Mouse (Mus musculus) brain, embryonic 14.5 days (tissue): ENCODE results near the gene Ccdc6. TPM values are rescaled to one million over a fixed set of nuclear protein-coding genes. Genes with fewer than 3 reads are reported as not detected.
A peak's percentile ranks its signal among the peaks of the same experiment; 100 is the strongest.

Source experiments
- DNase-seq: peaks from one replicate; pipeline ENCODE4 v3.0.0-alpha.2; 2011; ENCODE audit warnings: low read depth
- CTCF ChIP-seq: fragments of 200-500 bp; IDR thresholded peaks from 2 replicates; pipeline ENCODE4 v1.5.1; 2012; ENCODE audit warnings: inconsistent platforms, mild to moderate bottlenecking, moderate library complexity, borderline replicate concordance; ENCODE audit not compliant: insufficient read depth, insufficient read length; ENCODE audit errors: extremely low read depth
- POLR2A ChIP-seq: fragments of 200-500 bp; IDR thresholded peaks from 2 replicates; pipeline ENCODE4 v1.6.1; 2012; ENCODE audit warnings: mild to moderate bottlenecking, inconsistent platforms, borderline replicate concordance; ENCODE audit not compliant: poor library complexity, insufficient read depth, insufficient read length, severe bottlenecking; ENCODE audit errors: extremely low read depth
- polyA plus RNA-seq: library from polyadenylated mRNA; depleted of rRNA; stranded (reverse); fragments of >200 nt; gene quantifications from 2 replicates; pipeline ENCODE4 v1.2.3, GENCODE M21; 2012

Gene Ccdc6
- polyA plus RNA-seq, 1 experiment, result 44.2 TPM

DNA sequence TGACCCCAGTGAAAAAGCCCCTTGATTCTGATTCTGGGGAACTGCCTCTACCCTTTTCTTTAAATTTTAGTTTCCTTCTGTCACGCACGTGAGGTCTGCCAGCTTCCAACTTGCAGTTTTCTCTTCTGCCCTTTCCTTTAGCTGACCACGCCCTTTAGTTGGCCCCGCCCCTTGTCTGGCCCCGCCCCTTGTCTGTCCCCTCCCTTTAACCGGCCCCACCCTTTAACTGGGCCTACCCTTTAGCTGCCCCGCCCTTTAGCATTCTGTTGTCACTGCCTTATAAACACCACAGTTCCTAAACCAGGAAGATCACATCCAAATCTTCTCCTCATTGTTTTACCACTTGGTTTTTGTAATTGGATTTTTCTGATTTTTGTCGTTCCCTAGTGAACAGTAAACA lies 41.2 kb downstream of the Ccdc6 start:
- TF ChIP-seq POLR2A, result no peak
- no peak for TF ChIP-seq CTCF
- no peak for DNase-seq

DNA sequence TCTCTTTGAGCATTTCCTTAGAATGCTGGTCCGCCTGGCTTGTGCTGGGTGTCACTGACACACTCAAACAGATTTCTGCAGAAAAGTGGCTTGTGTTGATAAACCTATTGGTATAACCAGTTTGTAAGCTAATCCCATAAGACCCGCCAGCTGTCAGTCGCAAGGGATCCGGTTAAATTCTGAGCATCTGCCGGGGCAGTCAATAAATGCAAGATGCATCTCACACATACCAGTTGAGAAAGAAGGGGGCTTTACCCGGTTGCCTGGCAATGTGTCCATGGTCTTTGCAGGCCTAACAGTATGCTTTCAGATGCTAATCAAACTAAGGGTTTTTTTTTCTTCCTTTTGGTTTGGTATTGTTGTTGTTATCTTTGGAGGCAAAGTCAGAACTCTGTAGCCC lies 42.4 kb downstream of the Ccdc6 start:
- DNase-seq, result peak; percentile 71
- no peak for TF ChIP-seq POLR2A
- no peak for TF ChIP-seq CTCF

DNA sequence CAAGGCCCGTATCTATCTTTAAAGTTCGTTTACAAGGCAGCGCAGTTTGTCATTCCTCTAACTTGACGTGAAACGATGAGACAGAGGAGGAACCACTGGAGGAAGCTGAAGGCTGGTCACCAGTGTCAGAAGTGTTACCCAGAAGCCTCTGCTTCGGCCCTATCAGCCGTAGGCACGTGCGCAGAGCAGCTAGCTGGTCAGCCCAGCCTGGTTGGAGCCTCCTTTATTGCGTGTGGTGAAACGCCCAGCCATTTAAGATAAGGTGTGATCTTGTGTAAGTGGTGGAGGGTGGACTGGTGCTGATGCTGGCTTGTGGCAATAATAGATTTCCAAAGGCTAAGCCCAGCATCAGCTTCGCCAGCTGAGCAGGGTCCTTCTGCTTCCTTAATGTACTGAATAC lies 43.5 kb downstream of the Ccdc6 start:
- TF ChIP-seq CTCF, result no peak
- TF ChIP-seq POLR2A, result no peak
- no peak for DNase-seq

DNA sequence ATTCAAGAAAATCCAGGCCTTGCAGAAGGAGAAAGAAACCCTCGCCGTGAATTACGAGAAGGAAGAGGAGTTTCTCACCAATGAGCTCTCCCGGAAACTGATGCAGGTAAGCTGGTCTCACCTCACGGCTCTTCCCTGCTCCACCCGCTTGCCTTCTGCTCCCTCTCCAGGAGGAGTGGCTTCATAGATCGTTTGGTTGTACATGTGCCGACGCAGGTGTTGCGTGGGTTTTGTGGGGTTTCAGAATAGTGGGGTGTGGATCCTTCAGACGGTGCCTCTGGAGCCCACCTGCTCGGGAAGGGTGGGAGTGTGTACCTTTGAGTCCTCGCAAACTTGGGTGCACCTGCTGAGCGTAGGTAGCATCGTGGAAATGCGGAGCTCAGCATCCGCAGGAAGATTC lies 45.7 kb downstream of the Ccdc6 start:
- TF ChIP-seq CTCF, result no peak
- TF ChIP-seq POLR2A, result no peak
- DNase-seq, result no peak

DNA sequence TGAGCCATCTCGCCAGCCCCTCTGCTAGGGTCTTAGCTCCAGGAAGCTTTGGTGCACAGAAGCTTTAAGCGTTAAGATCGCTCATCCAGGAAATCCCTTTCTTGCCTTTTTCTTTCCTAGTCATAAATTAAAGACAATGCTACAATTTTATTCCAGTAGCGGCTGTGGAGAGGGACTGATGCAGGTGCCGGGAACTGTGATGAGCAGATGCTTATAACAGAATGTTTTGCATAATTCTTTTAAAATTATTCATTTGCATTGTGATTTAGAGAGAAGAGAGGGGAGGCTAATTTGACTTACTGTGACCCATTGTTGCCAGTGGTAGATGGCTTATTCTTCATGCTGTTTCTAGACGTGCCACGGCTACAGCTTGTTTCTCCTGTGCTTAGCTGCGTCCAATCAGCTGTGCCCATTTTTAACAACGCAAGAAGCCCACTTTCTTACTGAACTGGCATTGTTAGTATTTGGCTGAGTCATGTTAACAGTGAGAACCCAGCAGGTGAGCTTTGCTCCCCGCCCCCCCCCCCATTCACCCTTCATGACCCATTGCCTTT lies 47.2 kb downstream of the Ccdc6 start:
- TF ChIP-seq POLR2A (no peak), CTCF (no peak)
- peak; percentile 58 for DNase-seq

DNA sequence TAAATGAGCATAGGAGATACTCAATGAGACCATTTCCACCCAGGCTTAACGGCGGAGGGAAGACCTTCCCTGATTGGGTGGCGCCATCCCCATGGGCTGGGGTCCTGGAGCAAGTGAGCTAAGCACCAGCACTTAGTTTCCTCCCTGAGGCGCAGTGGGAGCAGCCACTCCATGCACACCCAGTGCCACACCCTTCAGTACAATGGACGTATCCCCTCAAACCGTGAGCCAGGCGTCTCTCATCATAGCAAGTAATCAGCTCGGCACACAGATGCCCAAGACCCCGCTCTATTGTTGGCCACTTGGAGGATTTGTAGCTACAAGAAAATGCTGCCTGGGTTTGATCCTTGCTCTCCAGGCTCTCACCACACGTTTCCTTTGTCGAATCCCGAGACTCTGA lies 49.0 kb downstream of the Ccdc6 start:
- no peak for TF ChIP-seq POLR2A
- no peak for TF ChIP-seq CTCF
- no peak for DNase-seq

DNA sequence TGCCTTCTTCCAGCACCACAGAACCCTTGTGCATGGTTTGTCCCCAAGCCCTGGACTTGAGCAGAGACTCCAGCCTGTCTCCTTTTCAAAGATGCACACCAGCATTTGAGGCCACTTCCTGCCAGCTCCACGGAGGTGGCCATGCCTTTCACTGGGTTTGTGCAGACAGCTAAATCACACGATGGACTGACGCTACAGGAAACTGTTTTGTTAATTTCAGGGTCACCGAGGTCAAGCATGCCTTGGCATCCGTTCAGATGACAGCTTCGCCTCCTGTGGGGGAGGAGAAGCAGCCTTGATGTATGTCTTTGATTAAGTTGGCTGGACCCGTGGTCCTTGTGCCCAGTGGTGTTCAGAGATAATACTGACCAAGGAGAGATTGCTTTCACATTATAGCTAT lies 52.2 kb downstream of the Ccdc6 start:
- DNase-seq, result peak; percentile 34
- TF ChIP-seq CTCF (no peak), POLR2A (no peak)

DNA sequence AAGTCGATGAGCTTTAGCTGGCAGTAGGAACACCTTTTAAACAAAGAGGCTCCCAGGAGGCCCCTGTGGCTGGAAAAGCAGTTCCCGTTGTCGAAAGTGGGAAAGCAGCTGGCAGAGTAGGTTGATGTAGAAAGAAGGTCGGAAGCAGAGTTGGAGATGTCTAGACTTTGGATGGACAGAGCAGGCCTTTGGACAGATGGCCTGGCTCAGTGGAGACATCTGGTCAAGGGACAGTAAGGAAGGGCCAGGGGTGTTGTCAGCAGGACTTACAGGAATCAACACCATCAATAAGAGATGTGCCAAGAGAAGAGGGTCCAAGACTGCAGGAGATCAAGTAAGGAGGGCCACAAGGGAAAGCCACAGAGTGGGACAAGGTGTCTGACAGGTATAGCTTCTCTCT lies 53.4 kb downstream of the Ccdc6 start:
- no peak for DNase-seq
- TF ChIP-seq CTCF (no peak), POLR2A (no peak)

DNA sequence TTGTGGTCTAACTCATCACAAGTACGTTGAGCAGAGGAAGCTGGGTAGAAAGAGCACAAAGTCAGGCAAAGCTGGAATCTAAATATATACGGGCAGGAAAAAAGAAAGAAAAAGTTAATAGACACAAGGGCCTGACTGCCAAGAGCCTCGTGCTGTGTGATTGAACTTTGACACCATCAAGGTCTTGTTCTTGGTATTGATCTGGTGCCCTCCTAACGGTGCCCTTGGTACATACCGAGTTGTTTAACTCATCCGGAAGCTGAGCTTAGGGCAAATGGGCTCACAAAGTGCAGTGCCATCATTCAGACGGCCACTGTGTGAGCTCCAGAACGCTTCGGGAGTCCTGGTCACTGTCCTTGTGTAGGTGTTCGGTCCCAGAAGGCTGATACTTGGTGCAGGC lies 54.2 kb downstream of the Ccdc6 start:
- DNase-seq, result no peak
- TF ChIP-seq POLR2A (no peak), CTCF (no peak)

DNA sequence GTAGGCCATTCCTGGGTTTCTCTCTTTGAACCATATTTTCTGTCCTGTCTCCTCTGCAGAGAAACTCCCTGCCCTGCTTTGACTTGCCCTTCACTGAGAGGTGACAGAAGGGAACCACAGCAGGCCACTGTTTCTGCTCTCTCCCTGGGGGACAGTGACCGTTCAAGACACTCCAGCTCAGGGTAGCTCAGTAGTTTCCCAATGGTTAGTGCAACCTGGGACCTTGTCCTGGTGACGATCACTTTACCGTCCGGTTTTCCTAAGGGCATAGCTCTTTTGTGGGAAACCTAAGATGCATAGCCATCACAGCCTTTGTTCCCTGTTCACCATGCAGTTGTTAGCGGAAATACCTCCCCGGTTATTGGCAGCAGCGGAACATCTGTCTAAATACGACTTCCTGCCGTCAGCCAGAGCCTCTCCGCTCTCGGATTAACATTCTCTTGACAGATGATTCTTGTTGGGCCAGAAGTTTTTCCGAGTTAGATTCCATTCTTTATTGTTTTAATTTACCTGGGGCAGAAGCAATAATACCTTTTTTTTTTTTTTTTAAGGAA lies 55.3 kb downstream of the Ccdc6 start:
- peak; percentile 35 for DNase-seq
- TF ChIP-seq CTCF (no peak), POLR2A (no peak)

DNA sequence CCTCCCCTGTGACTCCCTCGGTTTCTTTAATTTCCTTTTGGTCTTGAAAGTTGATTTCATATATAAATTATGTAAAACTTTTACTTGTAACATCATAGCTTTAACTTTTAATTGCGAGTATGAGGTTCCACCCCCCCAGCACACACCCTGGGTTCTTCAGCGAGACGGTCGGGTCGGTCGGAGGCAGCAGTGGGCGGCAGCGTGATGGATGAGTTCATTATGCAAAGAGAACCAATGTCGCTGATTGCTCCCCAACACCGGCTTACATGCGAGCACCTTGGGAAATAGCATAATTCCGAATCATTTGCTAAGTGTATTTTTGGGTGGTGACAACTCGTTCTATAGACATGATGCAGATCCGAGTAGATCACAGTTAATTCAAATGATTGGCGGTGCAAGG lies 56.9 kb downstream of the Ccdc6 start:
- TF ChIP-seq CTCF (no peak), POLR2A (no peak)

DNA sequence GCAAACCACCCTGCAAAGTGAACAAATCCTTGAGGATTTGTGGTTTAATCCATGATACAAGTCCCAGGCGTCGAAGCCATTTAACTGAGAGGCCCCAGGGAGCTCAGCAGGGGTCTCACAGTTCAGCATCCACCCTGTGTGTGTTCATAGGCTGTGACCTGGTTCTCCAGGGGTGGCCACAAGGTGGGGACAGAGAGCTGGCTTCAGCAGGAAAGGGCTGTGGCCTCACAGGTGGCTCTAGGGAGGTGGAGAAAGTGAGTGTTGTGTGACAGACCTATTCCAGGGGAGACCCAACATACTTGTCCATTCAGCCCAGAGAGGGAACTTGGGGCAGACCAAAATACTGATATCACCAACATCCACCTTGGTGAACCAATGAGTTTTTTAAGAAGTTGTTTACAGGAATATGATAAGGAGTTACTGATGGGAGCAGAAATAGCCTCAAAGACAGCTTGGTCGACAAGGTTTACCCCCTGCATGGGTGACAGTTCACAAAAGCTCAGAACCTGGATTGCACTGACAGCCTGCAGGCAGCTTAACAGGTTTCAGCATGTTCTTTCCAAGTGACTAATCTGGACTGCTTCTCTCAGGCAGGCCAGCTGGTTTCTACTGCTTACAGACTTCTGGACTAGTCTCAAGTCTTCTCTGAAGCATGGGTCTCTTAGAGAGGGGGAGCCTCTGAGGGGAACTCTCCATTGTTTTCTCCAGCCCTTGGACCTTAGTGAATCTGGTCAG lies 59.7 kb downstream of the Ccdc6 start:
- no peak for DNase-seq
- TF ChIP-seq CTCF (peak; percentile 46; the same call in 1 of the 2 replicates), POLR2A (no peak)

More for the DNA sequence above, 56.9 kb downstream of the Ccdc6 start:
- DNase-seq, result no peak
